Mouse (Mus musculus) frontal cortex, adult (tissue): ENCODE results near the gene Ccdc194.

Experiments used
- ATAC-seq: cut with Nextera tagmentation; 2 replicates; pipeline ENCODE4 v1.9.2; 2017; ENCODE audit warnings: mild to moderate bottlenecking, moderate library complexity, mixed read lengths; ENCODE audit not compliant: low TSS enrichment

Ccdc194 gene

DNA sequence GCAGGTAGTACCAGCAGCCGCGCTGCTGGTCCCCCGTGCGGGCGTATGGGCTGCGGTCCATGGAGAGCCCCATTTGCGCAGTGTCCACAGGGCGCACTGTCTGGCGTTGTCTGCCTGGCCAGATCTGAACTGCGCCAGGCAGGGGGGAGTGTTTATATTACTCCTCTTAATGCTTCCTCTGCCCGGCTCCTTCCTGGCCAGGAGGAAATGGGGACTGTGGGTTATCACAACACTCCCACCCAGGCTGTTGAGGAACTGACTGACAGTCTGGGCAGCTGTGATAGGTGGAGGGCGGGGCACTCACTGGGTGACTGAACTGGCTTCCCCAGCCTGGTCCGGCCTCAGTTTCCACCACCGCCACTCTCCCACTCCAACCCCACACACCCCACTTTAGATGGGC, 13.9 kb downstream of the Ccdc194 start, which contains the start of gene Plvap:
TSS of gene Plvap (minus strand) at position 109 of the 400 bp plus-strand sequence.
- ATAC-seq: no peak

DNA sequence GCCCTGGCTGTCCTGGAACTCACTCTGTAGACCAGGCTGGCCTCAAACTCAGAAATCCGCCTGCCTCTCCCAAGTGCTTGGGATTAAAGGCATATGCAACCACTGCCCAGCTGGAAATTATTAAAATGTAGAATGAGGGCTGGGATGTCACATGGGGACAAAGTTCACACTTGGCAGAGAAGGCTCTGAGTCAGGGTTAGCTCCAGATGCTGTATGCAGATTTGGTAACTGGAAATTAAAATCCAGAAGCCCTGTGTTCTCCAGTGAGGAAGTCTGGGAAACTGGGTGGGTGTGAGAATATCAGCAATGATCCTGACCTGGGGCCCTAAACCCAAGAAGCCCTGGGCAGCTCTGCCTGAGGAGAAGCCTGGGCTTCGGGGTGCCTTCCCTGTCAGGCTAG, 16.2 kb downstream of the Ccdc194 start:
- ATAC-seq: no peak

DNA sequence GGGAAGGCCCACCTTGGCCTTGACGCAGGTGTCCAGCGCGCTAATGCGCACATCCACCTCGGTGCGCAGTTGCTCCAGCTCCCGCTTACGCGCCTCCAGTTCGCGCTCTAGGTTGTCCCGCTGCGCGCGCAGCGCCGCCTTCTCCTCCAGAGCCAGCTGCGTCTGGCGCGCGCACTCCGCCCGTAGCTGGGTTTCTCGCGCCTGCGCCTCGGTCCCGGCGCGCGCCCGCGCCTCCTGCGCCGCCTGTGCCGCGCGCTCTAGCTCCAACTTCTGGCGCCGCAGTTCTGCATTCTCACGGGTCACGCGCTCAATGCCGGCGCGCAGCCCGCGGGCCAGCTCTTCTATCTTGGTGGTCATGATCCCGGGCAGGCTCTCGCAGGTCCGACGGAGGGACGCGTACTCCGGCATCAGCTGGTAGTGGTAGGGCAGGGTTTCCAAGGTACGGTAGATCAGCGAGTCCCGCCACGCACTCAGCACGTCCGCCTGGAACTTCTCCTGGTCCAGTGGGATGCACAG, 17.9 kb downstream of the Ccdc194 start:
- peak; percentile 94 for ATAC-seq

DNA sequence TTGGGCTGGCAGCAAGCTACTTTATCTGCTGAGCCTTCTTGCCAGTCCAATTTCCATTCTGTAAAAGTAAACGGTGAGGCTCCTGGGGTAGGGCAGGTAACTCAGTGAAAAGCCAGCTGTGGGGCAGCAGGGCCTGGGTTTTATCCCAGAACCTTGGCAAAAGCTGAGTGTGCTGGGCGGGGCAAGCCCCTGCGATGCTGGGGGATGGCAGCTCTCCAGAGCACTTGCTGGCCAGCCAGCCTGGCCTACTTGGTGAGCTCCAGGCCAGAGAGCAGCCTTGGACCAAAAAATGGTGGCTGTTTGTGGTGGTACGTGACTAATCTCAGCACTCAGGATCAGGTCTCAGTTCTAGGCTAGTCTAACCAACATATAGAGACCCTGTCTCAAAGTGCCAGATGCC, 19.5 kb downstream of the Ccdc194 start:
- ATAC-seq: no peak

DNA sequence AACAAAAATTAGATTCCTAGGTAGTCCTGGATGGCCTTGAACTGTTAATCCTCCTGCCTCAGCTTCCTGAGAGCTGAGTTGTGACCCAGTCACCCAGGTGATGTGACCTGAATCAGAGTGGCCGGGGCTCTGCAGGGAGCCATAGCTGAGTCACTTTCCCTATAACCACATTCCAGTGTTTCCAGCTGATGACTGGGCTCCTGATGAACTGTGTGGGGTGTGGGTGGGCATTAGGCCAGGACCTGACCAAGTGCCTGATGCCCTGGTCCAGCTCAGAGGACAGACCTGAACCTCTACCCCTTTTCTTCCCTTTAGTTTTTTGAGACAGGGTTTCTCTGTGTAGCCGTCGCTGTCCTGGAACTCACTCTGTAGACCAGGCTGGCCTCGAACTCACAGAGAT, 20.2 kb downstream of the Ccdc194 start:
- ATAC-seq: no peak

DNA sequence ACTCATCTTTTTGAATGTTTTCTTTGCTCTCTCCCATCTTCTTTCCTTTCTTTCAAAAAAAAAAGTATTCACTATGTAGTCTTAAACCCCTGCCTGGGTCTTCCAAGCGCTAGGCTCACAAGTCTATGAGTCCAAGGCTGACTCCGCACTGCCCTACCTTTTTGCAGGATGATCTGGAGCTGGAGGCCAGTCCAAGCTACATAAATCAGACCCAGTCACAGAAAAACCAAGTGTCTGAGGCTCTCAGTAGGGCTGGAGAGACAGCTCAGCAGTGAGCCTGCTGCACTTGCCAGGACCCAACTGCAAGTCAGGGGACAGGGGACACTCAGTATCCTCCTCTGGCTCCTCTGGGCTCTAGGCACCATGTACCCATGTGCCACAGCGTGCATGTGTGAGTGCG, 21.2 kb downstream of the Ccdc194 start:
- no peak for ATAC-seq

DNA sequence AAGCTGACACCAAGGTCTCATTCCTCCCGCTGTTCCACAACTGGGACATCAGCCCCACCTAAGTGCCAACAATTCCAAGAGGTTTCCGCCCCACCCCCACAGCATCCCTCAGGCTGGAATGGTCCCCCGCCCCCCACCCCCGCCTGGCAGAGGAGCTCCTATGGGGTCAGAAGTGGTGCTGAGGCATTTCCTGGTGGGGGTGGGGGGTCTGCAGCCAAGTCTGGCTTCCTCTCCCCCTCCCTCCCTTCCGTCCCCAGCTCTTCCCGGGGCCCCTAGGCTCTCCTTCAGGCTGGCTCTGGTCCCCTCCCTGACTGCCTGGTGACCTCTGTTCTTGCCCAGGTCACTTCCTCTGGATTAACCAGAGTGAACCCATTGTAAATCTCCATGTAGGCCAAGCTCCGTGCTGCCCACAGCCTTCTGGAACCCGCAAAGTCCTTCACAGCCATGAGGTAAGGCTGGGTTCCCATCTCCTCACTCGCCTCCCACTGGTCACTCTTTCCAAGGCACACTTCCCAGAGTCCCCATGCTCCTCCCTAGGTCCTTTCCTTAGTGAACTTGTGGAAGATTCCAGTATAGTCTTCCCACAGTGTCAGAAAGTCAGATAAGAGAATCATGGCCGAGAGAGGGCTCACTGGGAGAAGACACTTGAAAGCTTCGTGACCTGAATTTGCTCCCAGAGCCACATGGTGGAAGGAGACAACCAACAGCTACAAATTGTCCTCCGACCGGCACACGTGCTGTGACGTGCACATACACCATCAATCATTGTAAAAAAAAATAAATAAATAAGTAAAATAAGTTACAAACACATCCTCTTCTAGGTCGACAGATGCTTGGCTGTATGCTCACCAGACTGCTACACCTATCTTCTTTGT, 26.5 kb downstream of the Ccdc194 start:
- ATAC-seq: no peak

DNA sequence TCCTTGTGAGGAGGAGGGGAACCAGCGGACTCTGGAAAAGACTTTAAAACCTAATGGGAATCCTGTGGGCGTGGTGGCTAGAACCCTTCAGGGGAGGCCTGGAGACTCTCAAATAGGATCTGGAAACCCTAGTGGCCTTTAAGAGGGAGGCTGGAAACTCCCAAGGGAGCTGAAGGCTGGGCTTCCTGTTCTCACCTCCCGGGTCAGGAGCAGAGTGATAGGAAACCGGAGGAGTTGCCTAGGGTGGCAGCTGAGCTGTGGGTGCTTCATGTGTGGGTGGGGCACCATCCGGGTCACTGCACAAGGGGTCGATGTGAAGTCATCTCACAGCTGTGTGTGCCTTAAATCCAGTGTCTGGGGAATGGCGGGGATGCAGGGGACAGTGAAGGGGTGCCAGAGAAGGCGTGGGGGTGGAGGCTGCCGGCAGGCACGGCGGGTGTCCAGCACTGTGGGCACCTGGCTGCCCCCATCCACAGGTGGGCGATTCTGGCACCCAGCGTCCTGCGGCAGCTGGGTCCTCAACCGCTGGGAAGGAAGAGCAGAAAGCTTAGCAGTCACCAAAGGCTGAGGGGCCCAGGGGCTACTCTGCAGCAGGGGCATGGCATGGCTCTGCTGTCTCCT, 27.5 kb downstream of the Ccdc194 start:
- ATAC-seq: 0 out of 2 replicates have a peak, but pooled peaks have one; percentile 19

DNA sequence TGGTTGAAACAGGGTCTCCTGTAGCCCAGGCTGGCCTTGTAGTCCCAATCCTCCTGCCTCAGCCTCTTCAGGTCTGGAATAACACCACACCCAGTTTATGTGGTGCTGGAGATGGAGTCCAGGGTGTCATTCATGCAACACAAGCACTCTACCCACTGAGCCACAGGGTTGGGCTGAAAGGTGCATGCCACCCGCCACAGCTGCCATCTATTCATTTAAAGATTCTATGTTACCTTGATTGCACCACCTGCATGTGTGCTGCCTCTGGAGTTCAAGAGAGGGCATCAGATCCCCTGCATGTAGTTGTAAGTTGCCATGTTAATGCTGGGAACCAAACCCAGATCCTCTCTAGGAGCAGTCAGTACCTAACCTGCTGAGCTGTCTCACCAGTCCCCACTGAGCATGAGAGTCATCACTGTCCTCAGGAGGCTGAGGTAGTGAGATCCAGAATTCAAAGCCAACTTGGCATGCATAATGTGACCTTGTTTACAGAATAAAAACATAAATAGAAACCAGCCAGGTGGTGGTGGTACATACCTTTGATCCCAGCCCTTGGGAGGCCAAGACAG, 28.4 kb downstream of the Ccdc194 start:
- no peak for ATAC-seq

DNA sequence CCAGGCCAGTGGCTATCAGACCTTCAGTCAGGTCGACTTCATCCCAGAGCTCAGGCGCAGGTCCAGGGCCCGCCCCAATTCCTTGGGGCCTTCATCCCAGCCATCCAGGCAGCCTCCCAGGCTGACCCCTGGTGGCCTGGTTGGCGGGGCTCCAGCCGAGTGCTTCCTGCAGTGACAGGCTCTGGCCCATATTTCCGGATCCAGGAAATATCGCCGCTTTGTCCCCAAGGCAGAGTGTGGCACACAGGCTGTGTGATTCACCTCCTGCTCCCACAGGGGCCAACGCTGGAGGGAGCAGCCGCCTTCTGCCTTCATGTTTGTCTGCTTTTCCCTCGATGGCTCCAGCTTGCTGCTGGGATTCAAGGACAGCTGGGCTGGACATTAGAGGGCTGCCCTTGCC, 29.0 kb downstream of the Ccdc194 start:
- 0 out of 2 replicates have a peak, but pooled peaks have one; percentile 10 for ATAC-seq

DNA sequence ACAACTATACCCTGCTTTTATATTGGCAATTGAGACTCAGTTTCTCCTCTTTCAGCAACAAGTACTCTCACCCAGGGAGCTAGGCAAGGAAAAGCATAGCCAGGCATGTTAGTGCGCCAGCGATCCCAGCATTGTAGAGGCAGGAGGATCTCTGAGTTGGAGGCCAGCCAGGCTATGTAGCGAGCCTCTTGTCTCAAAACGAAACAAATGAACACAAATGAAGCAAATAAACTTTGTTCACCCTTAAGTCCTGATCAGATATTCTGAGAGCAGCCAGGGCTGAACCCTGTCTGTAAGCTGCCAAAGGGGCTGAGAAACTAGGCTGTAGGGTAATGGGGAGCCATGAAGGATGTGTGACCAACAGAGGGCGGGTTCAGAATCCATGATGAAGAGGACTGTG, 29.7 kb downstream of the Ccdc194 start:
- no peak for ATAC-seq

DNA sequence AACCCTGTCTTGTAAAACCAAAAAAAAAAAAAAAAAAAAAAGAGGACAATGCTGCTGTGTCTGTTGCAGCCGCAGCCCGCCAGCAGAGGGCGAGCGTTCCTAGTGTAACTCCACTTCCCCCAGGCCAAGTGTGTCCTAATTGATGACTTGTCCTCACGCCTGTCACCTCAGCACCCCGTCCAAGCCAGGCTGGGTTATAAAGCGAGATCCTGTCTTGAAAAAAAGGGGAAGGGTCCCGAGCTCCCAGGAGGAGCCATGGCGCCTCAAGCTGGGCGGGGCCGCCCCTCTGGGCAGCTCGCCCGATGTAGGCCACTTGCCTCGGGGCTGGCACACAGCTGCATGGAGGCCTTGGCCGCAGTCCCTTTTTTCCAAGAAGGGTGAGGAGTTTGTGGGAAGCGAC, 30.5 kb downstream of the Ccdc194 start:
- peak; percentile 60 for ATAC-seq

DNA sequence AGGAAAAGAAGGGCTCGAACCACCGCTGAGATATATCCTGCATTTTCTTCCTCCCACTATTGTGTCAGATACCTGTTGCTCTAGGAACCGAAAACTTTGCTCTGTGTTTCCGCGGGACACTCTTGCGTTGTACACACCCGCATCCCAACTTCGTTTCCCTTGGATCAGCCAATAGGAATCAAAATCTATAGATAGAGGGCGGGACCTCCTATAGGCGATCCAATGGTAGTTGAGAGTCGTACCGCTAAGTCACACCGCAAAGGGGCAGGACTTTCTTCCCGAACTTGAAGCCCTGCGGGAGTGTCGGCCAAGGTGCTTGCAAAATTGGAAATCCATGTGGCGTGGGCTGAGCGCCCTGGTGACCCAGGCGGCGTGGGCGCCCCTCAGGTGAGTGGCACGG, 37.1 kb downstream of the Ccdc194 start:
- peak; percentile 78 for ATAC-seq

DNA sequence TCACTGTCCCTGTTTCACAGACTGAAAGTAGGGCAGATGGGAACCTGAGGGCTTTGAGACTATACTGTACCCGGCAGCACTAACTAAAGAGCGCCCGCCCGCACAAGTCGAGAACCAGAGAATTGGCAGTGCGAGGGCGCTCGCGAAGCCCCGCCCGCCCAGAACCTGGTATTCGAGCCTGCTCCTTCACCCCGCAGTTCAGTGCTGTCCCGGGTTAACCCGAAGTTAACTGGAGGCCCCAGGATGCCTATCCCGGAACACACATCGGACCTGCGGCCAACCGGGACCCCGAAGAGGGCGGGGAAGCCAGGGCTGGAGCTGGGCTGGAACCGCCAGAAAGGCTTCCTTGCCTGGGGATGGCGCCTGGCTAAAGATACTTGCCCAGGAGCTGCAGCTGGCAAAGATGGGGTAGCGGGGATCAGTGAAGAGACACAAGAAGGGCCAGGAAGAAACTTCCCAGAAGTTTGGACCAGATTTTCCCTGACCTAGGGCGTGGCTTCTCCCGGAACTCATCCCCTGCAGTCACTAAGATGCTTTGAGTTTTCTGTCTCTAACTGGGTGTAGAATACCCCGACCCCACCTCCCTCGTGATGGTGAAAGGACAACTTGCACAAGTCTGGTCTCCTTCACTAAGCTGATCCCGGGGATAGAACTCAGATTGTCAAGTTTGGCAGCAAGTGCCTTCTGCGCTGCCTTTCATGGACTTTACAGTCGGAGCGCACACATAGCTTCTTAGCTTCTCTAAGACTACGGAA, 37.6 kb downstream of the Ccdc194 start, which contains the start of gene Gtpbp3:
TSS of gene Gtpbp3 (plus strand) at position 413 of the 755 bp plus-strand sequence.
- ATAC-seq: peak; percentile 53; the same call in 1 of the 2 replicates

DNA sequence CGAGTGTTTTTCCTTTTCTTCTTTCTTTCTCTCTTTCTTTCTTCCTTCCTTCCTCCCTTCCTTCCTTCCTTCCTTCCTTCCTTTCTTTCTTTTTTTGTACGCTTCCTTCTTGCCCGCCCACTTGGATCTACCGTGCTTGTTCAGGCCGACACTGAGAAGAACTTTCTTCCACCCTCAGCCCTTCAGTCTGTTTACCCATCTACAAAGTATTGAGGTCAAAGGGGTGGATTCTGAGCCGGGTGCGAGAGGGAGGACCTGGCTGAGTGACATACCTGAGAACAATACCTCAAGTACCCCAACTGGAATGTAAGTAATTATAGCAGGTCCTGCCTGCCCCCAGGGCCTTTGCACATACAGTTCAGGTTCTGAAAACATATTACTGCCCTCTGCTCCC, 39.4 kb downstream of the Ccdc194 start:
- ATAC-seq: no peak

DNA sequence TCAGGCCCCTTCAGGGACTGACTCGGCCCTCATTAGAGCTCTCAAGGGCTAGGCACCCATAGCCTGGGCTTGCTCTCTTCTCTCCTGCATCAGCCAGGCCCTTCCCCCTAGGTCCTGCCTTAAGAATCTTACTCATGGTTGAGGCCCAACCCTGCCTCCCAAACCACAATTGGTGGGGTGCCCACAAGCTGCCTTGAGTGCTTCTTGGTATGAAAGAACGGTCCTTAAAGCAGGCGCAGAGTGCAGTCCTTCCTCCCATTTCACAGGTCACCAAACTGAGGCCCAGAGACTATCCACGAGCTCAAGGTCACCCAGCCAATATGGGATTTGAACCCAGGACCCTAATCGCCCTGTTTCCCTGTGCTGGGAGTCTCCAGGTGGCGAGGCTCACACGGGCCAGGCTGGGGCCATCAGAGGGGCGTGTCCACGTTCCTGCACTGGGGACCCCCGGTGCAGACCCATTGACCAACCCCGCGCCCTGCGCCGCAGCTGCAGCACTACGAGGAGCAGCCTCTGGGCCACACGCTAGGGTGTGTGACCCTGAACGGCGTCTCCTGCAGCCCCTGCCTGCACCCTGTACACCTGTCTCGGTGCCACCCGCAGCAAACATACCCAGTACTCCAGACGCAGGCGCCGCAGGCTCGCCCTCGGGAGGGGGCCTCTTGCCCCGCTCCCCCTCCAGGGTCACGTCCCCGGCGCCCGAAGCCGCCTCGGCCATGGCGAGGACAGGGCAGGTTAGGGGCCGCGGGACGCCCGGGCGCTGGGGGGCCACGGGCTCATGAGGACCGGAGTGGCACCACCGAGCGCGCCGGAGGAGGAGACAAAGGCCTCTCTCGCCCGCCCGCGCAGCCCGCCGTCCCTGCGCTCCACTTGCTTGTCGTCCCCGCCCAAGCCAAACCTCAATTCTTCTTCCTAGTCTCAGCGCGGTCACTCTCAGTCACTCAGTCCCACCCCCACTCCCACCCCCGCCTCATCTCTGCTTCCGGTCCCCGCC, 40.1 kb downstream of the Ccdc194 start, which contains the start of gene Ano8:
TSS of gene Ano8 (minus strand) at position 822 of the 994 bp plus-strand sequence.
- peak; percentile 76 for ATAC-seq

DNA sequence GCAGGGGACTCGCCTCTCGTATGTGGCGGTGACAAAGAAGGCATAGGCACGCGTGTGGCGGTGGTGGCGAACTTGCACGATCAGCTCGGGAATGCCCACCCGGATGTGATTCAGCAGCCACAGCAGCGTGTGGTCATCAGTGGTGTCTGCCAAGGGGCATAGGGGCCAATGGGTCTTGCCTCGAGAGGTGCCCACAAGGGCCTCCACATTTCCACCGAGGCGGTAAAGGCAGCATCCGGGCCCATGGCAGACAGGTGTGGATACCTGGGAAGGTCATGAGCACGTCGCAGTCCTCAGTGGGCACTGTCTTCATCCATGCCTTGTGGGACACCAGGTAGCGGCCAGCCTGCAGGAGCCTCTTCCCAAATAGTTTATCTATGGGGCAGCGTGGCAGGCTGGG, 40.8 kb downstream of the Ccdc194 start:
- ATAC-seq: no peak

DNA sequence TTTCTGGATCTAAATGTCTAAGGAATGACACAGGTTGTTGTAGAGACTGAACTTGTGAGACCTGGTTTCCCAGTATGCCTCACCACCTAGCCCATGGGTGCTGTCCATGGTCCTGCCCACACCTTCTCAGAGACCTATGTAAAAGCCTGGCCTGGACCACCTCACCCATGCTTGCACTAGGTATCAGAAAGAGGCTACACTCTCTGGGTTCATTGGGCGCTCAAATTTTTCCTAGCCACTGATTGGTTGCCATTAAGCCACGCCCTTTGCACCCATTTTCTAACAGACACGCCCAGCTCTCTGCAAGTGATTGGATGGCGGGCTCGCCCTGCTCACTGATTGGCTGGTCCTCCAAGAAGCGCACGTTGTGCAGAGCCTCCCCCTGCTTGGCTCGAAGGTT, 41.6 kb downstream of the Ccdc194 start:
- ATAC-seq: no peak

DNA sequence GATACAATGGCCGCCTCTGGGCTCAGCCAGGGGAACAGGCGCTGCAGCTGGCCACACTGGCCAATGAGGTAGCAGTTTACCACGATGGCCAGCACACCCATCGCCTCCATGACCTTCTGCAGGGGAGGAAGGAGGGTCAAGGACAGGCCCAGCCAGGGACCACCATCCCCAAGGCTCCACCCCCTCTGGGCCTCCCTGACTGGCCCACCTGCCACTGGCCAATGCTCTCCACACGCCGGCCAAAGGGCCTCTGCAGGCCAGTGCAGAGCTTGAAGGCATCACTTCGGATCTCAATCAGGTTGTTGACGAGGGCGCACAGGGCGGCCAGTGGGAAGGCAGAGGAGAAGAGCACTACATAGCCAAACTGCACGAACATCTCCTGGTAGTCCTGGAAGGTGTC, 46.6 kb downstream of the Ccdc194 start:
- no peak for ATAC-seq

DNA sequence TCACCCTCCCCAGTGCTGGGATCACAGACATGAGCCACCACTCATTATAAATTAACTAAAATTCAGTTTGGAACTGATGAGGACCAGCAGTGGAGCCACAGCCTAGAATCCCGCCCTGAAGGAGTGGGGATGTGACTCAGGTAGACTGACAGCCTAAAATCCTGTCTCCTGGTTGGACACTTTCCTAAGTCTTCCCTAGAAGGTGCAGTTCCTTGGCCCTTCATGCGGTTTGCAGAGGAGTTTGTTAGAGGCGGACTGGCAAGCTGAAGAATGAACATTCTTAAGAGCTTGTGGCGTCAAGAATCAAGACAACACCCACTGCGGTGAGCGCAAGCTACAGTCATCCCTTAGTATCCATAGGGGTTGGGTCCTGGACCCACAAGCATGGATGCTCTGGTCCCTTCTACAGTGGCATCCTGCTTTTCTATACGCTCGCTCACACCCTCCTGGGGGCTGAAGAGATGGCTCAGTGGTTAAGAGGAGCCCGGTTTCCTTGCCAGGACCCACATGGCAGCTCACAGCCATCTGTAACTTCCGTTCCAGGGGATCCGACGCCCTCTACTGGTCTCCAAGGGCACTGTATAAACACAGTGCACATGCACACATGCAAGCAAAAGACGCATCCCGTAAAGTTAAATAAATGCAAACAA, 48.2 kb downstream of the Ccdc194 start:
- ATAC-seq: peak; percentile 12; the same call in 1 of the 2 replicates
